Mouse (Mus musculus) c-Kit-positive CD71-positive TER-119-positive erythroid progenitor cells, embryonic 14.5 days (primary cell): ENCODE data around the gene Fchsd2.

ENCODE experiments used
- DNase-seq: peaks from one replicate; pipeline ENCODE4 v3.0.0-alpha.2; 2013; ENCODE audit warnings: low spot score

The Fchsd2 gene

DNA sequence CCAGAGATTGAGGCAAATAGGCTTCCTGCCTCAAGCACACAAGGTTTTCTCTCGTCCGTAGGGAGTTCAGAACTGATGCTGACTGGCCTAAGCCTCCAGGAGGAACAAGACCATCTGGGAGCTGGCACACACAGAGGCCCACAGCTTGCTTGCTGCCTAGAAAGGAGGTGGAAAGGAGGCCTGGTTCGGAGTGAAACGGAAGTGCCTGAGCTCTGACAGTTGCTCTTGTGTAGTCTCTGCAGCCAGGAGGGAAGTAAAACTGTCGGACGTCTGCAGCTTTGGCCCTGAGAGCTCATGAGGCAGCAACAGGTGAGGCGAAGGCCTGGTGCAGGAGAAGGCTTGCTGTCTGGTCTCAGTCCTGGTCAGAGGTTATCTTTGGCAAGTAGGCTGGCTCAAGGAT is at the start of gene Fchsd2:
Fchsd2 (plus strand) TSS at position 246 of the 400 bp plus-strand sequence.
- DNase-seq, result no peak

DNA sequence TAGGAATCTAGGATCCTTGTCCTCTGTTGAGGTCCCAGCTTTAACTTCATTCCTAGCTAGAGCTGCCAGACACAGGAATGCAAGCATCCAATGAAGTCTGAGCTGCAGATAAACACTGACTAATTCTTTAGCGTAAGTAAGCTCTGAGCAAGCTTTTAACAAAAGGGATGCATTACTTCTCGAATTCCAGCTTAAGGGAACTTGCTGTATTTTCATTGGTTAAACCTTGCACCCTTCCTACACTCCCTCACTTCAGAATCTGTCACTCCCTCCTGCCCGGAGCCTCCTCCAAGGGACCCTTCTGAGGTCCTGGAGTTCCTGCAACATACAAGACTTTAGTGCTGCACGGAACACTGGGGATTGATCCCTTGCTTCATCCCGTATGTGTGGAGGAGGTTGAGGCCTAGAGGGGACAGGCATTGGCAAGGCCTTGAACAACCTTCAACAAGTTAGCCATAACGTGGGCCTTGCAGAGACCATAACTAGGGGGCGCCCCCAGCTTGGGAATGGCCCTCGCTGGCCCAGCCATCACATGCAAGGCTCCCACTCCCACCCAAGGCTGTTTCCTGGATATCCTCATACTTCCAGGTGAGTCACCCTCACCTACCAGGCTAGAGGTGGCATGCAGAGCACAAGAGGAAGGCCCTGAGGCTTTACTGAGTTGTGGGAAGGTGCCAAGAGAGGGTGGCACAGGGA is 48.7 kb upstream of the Fchsd2 start:
- DNase-seq, result no peak

- DNase-seq, result no peak
Measured at GRCm38 (mm10) chr7:101048247-101048646, 44.4 kb upstream of the Fchsd2 start.

GRCm38 (mm10) chr7:101049326-101050087 is 43.2 kb upstream of the Fchsd2 start:
- no peak for DNase-seq

DNA sequence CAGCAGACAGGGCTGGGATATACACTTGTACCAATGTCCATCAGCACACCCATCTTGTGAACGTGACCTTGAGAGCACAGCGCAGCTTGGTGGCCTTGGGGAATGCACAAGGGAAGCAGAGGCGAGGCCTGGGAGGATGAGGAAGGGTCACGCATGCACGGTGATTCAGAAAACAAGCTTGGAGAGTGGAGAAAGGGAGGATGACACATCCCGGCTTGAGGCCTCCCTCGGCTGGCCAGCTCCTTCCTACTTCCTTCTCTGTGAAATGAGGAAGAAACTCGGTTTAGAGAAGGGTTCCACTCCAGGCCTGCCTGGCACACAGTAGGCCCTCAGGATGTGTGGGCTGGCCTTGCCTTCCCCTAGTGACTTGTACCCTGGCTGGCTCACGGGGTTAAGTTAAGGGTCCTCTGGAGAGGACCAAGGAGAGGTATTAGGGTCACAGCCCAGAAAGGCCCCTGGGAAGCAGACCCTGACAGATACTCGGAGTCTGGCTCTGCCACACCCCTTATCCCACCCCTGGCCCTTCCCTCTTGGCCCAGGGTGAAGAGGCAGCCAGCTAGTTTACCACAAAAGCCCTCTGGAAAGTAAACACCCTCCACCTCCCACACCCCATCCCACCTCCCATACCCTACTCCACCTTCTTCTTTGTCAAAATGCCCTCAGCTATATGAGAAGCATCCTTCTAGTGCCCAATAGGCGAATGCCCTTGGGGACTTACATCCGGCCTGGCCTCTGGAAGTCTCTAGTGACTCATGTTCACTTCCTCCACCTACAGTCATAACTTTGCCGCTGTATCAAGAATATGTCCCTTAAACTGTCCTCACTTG is 41.7 kb upstream of the Fchsd2 start:
- DNase-seq, result no peak

- DNase-seq, result peak; percentile 57
Measured at GRCm38 (mm10) chr7:101051551-101052221, 41.0 kb upstream of the Fchsd2 start.

GRCm38 (mm10) chr7:101053136-101053535 is 39.5 kb upstream of the Fchsd2 start:
- no peak for DNase-seq

DNA sequence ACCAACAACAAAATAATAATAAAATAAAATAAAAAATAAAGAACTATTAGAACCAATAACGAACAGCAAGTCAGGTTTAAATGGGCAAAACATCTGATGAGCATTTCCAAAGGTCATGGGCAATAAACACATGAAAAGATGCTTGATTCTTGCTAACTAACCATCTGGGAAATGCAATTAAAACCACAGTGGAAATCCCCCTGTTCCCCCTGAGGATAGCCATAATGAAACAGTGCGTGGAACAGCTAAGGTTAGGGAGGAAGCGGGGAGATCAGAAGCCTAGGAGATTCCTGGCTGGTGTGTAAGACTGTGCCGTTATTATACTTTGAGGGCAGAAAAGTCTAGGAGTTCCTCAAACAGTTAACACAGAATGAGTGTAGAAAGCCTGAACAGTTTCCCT is 35.4 kb upstream of the Fchsd2 start:
- DNase-seq, result no peak

DNA sequence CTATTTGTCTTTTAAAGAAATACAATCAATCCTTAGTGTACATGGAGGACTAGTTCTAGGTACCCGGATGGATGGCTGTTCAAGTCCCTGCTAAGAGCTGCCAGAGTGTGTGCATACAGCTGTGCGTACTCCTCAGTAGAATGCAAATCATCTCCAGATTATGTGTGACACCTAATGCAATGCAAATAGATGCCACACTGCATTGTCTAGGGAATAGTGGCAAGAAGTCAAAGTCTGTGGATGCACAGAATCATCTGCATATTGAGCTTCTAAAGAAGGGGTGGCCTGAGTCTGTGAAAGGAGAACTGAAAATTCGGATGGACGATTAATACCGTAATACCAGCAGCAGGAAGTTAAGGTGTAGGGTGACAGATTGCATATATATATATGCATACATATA is 33.5 kb upstream of the Fchsd2 start:
- DNase-seq, result no peak

GRCm38 (mm10) chr7:101060476-101060875 is 32.2 kb upstream of the Fchsd2 start:
- DNase-seq, result no peak

GRCm38 (mm10) chr7:101061381-101061780 is 31.3 kb upstream of the Fchsd2 start:
- DNase-seq, result peak; percentile 57

- no peak for DNase-seq
Measured at GRCm38 (mm10) chr7:101062246-101062645, 30.4 kb upstream of the Fchsd2 start.

- DNase-seq, result no peak
Measured at GRCm38 (mm10) chr7:101063523-101063922, 29.1 kb upstream of the Fchsd2 start.

GRCm38 (mm10) chr7:101064697-101065688 is 27.7 kb upstream of the Fchsd2 start:
- no peak for DNase-seq

DNA sequence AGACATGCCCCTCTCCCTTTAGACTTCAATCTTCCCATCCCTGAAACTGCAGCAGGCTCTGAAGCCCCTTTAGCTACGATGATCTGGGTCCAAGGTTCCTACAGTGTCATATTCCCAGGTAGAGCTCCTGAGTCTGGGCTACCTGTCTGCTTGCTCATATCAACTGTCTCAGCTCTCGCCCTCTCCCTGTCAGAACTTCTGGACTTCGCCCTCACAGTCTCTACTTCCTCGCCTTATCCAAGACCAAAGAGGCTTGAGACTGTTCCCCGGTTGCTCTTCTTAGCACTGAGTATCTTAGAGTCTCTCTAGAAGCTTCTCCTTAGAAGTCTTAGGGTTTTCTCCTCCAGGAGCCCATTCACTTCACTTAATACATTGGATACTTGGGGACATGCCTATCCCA is 26.7 kb upstream of the Fchsd2 start:
- no peak for DNase-seq

- no peak for DNase-seq
Measured at GRCm38 (mm10) chr7:101066650-101067346, 25.9 kb upstream of the Fchsd2 start.

GRCm38 (mm10) chr7:101067521-101067920 is 25.1 kb upstream of the Fchsd2 start:
- no peak for DNase-seq

GRCm38 (mm10) chr7:101069271-101069670 is 23.4 kb upstream of the Fchsd2 start:
- DNase-seq, result no peak

DNA sequence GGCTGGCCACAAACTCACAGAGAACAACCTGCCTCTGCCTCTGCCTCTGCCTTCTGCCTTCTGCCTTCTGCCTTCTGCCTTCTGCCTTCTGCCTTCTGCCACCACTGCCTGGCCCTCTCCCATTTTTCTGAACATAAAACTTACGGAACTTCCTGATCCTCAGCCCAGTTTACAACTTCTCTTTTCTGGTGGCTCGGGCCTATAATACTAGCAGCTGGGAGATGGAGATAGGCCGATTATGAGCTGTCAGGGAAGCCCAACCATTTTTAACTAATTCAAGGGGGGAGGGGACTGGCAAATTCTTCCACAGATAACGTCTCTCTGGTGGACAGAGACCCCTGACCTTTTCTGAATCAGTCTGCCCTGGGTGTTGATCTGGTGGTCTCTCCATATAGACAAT is 22.3 kb upstream of the Fchsd2 start:
- no peak for DNase-seq

DNA sequence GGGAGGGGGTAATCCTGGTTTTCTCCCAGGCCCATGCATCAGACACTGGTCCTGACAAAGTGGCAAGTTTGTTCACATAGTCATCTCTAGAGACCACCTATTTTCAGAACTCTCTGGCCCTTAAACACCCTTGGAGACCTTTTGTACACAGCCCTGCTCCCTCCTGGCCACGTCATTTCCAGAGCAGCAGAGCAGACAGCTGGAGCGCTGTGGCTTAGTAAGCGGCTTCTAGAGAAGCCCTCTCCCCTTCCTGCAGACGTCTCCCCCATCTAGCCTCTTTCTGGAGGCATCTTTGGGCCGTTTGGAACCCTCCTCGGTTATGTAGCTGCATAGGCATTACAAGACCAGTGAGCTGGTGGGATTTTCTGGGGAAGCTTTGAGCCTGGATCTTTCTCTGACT is 21.6 kb upstream of the Fchsd2 start:
- no peak for DNase-seq
